Comparison of ENCODE assay signal across 8 mouse cellular contexts in the genomic region with DNA sequence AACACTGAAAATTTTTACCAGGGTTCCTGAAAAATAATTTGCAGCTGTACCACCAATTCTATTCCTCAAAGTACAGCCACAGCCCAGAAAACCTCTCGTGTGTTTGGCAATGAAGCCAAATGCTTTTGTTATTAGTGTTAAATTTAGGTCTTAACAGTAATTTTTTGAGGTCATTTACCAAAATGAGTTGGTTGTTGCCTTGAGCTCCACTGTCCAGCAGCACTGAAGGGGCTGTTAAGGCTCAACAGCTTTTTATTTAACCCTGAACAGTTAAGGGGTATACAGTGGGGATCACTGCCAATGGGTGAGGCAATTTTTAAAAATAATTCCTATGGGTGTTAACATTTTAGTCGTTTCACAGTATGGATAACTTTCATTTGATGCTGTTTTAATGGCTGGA. TPM values are rescaled to one million over a fixed set of nuclear protein-coding genes. Genes with fewer than 3 reads are reported as not detected.
DNase-seq lines count a peak whose midpoint lies in the region; ATAC-seq and TF ChIP-seq lines count a peak whose summit lies in the region.
"Had no signal": no experiment of that assay in that cellular context is flagged by ENCODE, and none has a peak within 500 bp of the region (broad histone marks: within the 10 kb centered on the region; RNA-seq: fewer than 3 reads in every experiment).

No protein-coding gene starts in this region.

- peak overlapping the region; percentile 84 for H3K4me2 ChIP-seq in forebrain, embryonic 12.5 days
- H3K4me2 ChIP-seq in limb, embryonic 14.5 days (replicated peaks; ENCODE audit: low read depth, low read length, severe bottlenecking), result peak overlapping the region; percentile 80
- peak overlapping the region; percentile 56 for H3K4me2 ChIP-seq in stomach, postnatal 0 days (replicated peaks; ENCODE audit: low read depth)

- peak overlapping the region; percentile 88 for H3K9ac ChIP-seq in forebrain, embryonic 12.5 days
- peak overlapping the region; percentile 90 for H3K9ac ChIP-seq in limb, embryonic 14.5 days (ENCODE audit: low read depth, low read length, severe bottlenecking)
- H3K9ac ChIP-seq in stomach, postnatal 0 days (ENCODE audit: low read length), result peak overlapping the region; percentile 75; the same call in 1 of the 2 replicates

- TF ChIP-seq EP300 in stomach, postnatal 0 days (optimal IDR thresholded peaks at IDR 0.05), result no peak

- 17% methylated on average over 2 of the region's 2 CpGs for WGBS in forebrain, embryonic 12.5 days
- WGBS in limb, embryonic 14.5 days, result 20% methylated on average over 2 of the region's 2 CpGs
- 13% methylated on average over 2 of the region's 2 CpGs for WGBS in stomach, postnatal 0 days

- DNase-seq in limb, embryonic 14.5 days (ENCODE audit: low spot score), result no peak
- no peak for DNase-seq in stomach, postnatal 0 days (ENCODE audit: low spot score)
- DNase-seq in thymus, postnatal 25 days, result no peak
- no peak for DNase-seq in layer of hippocampus, adult 9-11 months
- DNase-seq: right cerebral cortex, adult 18-20 months had no signal

- no peak for ATAC-seq in megakaryocyte, adult 5-6 weeks (ENCODE audit: poor library complexity, severe bottlenecking)
- ATAC-seq in forebrain, embryonic 12.5 days (ENCODE audit: low FRiP score), result no peak
- ATAC-seq in limb, embryonic 14.5 days (ENCODE audit: low FRiP score, low read depth), result no peak
- ATAC-seq in stomach, postnatal 0 days (ENCODE audit: low FRiP score, low TSS enrichment), result no peak

- H3K36me3 ChIP-seq in megakaryocyte, embryonic 14.5 days (replicated peaks; ENCODE audit: low read length), result peaks cover 69% of the 10 kb centered on the region
- peaks cover 25% of the 10 kb centered on the region for H3K36me3 ChIP-seq in forebrain, embryonic 12.5 days (replicated peaks)
- peaks cover 31% of the 10 kb centered on the region for H3K36me3 ChIP-seq in limb, embryonic 14.5 days (ENCODE audit: control insufficient read depth, insufficient read depth, low read length)
- H3K36me3 ChIP-seq in stomach, postnatal 0 days (ENCODE audit: control insufficient read depth, insufficient read depth, low read length), result no peaks in the 10 kb centered on the region

- peak overlapping the region; percentile 98 for H3K27ac ChIP-seq in forebrain, embryonic 12.5 days
- H3K27ac ChIP-seq in limb, embryonic 14.5 days (replicated peaks; ENCODE audit: low read depth, low read length), result peak overlapping the region; percentile 96
- H3K27ac ChIP-seq in stomach, postnatal 0 days (replicated peaks), result peak overlapping the region; percentile 94

- H3K4me3 ChIP-seq in megakaryocyte, embryonic 14.5 days (replicated peaks), result peak overlapping the region; percentile 97
- peak overlapping the region; percentile 91 for H3K4me3 ChIP-seq in forebrain, embryonic 12.5 days (replicated peaks)
- H3K4me3 ChIP-seq in limb, embryonic 14.5 days (replicated peaks; ENCODE audit: low read length), result peak overlapping the region; percentile 90
- peak overlapping the region; percentile 83 for H3K4me3 ChIP-seq in stomach, postnatal 0 days (ENCODE audit: low read depth, low read length)

- H3K9me3 ChIP-seq in megakaryocyte, embryonic 14.5 days, result no peaks in the 10 kb centered on the region
- H3K9me3 ChIP-seq in forebrain, embryonic 12.5 days, result no peaks in the 10 kb centered on the region
- H3K9me3 ChIP-seq in limb, embryonic 14.5 days (ENCODE audit: control insufficient read depth, low read length), result no peaks in the 10 kb centered on the region
- no peaks in the 10 kb centered on the region for H3K9me3 ChIP-seq in stomach, postnatal 0 days (ENCODE audit: control insufficient read depth, low read length)

- TF ChIP-seq CTCF in stomach, postnatal 0 days (IDR thresholded peaks at IDR 0.05; ENCODE audit: low read depth), result no peak

- H3K27me3 ChIP-seq in megakaryocyte, embryonic 14.5 days (replicated peaks), result no peaks in the 10 kb centered on the region
- no peaks in the 10 kb centered on the region for H3K27me3 ChIP-seq in forebrain, embryonic 12.5 days
- H3K27me3 ChIP-seq in limb, embryonic 14.5 days (ENCODE audit: control insufficient read depth, insufficient read depth, low read length), result no peaks in the 10 kb centered on the region
- no peaks in the 10 kb centered on the region for H3K27me3 ChIP-seq in stomach, postnatal 0 days (ENCODE audit: control insufficient read depth, insufficient read depth, low read length)

- peaks cover 28% of the 10 kb centered on the region; the same call in 1 of the 2 replicates for H3K4me1 ChIP-seq in megakaryocyte, embryonic 14.5 days
- H3K4me1 ChIP-seq in forebrain, embryonic 12.5 days, result peaks cover 13% of the 10 kb centered on the region
- peaks cover 7% of the 10 kb centered on the region; the same call in 1 of the 2 replicates for H3K4me1 ChIP-seq in limb, embryonic 14.5 days (ENCODE audit: control insufficient read depth, insufficient read depth, low read length)
- no peaks in the 10 kb centered on the region for H3K4me1 ChIP-seq in stomach, postnatal 0 days (replicated peaks; ENCODE audit: control insufficient read depth, insufficient read depth)

- TF ChIP-seq POLR2A in limb, embryonic 14.5 days (IDR thresholded peaks at IDR 0.05; ENCODE audit: borderline replicate concordance, extremely low read depth, insufficient read depth, insufficient read length), result no peak

RNA-seq across cellular contexts. Expression of a gene that starts 0.7 kb away (rescaled TPM):
- polyA plus RNA-seq in megakaryocyte, embryonic 14.5 days (2012; ENCODE audit: insufficient read depth, low replicate concordance), result 4.0 and 5.0 TPM in 2 replicates
- total RNA-seq in megakaryocyte, adult 5-6 weeks (2015), result 9.8 and 11.3 TPM in 2 replicates
- 14.7 and 16.3 TPM in 2 replicates for total RNA-seq in megakaryocyte, adult 5-6 weeks (2017)
- 49.9 and 52.9 TPM in 2 replicates for polyA plus RNA-seq in forebrain, embryonic 12.5 days (2016; fragmentation: Nextera tagmentation; extraction: Ambion mirVana)
- polyA plus RNA-seq in limb, embryonic 14.5 days (2012; rRNA removed), result 22.5 and 24.5 TPM in 2 replicates
- polyA plus RNA-seq in limb, embryonic 14.5 days (2014; fragmentation: Nextera tagmentation; extraction: Ambion mirVana), result 41.1 and 48.1 TPM in 2 replicates
- 10.6 and 11.2 TPM in 2 replicates for polyA plus RNA-seq in stomach, postnatal 0 days (2015; fragmentation: Nextera tagmentation; extraction: Ambion mirVana)

RNA-seq across cellular contexts. Expression of a gene that starts 53.3 kb away (rescaled TPM):
- 9.0 and 18.1 TPM in 2 replicates for polyA plus RNA-seq in megakaryocyte, embryonic 14.5 days (2012; ENCODE audit: insufficient read depth, low replicate concordance)
- total RNA-seq in megakaryocyte, adult 5-6 weeks (2015), result 24.0 and 31.8 TPM in 2 replicates
- 29.1 and 31.1 TPM in 2 replicates for total RNA-seq in megakaryocyte, adult 5-6 weeks (2017)
- polyA plus RNA-seq in forebrain, embryonic 12.5 days (2016; fragmentation: Nextera tagmentation; extraction: Ambion mirVana), result 23.2 and 25.2 TPM in 2 replicates
- polyA plus RNA-seq in limb, embryonic 14.5 days (2012; rRNA removed), result 11.0 and 11.4 TPM in 2 replicates
- polyA plus RNA-seq in limb, embryonic 14.5 days (2014; fragmentation: Nextera tagmentation; extraction: Ambion mirVana), result 12.2 and 15.2 TPM in 2 replicates
- polyA plus RNA-seq in stomach, postnatal 0 days (2015; fragmentation: Nextera tagmentation; extraction: Ambion mirVana), result 6.4 and 7.2 TPM in 2 replicates
